Mouse (Mus musculus) liver, postnatal 0 days (tissue): ENCODE data around the gene Cntn5. TPM values are rescaled to one million over a fixed set of nuclear protein-coding genes. Genes with fewer than 3 reads are reported as not detected.

Experiments used
- ATAC-seq: fragments of 200-750 bp; cut with Nextera tagmentation; 2 replicates; pipeline ENCODE4 v1.8.0; 2017; ENCODE audit warnings: mild to moderate bottlenecking, moderate library complexity
- DNase-seq: peaks from one replicate; pipeline ENCODE4 v3.0.0-alpha.2; 2016
- H3K27ac ChIP-seq: fragments of 300-500 bp; sonication (generic); 2 replicates; pipeline ENCODE4 v1.5.1; 2014; ENCODE audit warnings: antibody characterized with exemption, moderate library complexity, mild to moderate bottlenecking, low read depth
- H3K27me3 ChIP-seq: fragments of 300-500 bp; sonication (generic); 2 replicates; pipeline ENCODE4 v1.6.1; 2014; ENCODE audit warnings: low read length, control low read depth, mixed read lengths; ENCODE audit not compliant: insufficient read depth
- H3K36me3 ChIP-seq: fragments of 300-500 bp; sonication (generic); replicated peaks from 2 replicates; pipeline ENCODE4 v1.6.1; 2014; ENCODE audit warnings: mild to moderate bottlenecking, control low read depth, low read length, moderate library complexity, mixed read lengths; ENCODE audit not compliant: insufficient read depth
- H3K4me1 ChIP-seq: fragments of 300-500 bp; sonication (generic); 2 replicates; pipeline ENCODE4 v1.6.1; 2014; ENCODE audit warnings: antibody characterized with exemption, mild to moderate bottlenecking, control low read depth; ENCODE audit not compliant: insufficient read depth
- H3K4me2 ChIP-seq: fragments of 300-500 bp; sonication (generic); 2 replicates; pipeline ENCODE4 v1.6.1; 2014; ENCODE audit warnings: low read depth, mild to moderate bottlenecking, low read length, moderate library complexity, mixed read lengths
- H3K4me3 ChIP-seq: fragments of 300-500 bp; sonication (generic); 2 replicates; pipeline ENCODE4 v1.5.1; 2014; ENCODE audit warnings: low read depth, low read length
- H3K9ac ChIP-seq: fragments of 300-500 bp; sonication (generic); replicated peaks from 2 replicates; pipeline ENCODE4 v1.6.1; 2014; ENCODE audit warnings: mild to moderate bottlenecking, moderate library complexity
- H3K9me3 ChIP-seq: fragments of 300-500 bp; sonication (generic); 2 replicates; pipeline ENCODE4 v1.6.1; 2016; ENCODE audit warnings: mild to moderate bottlenecking, control low read depth, low read length, mixed read lengths
- CTCF ChIP-seq: sonication (generic); IDR thresholded peaks from 2 replicates; pipeline ENCODE4 v1.5.1; 2016; ENCODE audit warnings: antibody characterized with exemption, low read depth
- EP300 ChIP-seq: IDR thresholded peaks from 2 replicates; pipeline ENCODE4 v1.6.1; 2016; ENCODE audit warnings: antibody characterized with exemption, low read depth, mild to moderate bottlenecking
- WGBS: fragments of 180-500 bp; shearing (Covaris S2); extraction: QIAGEN DNeasy Blood & Tissue Kit; methylation state at CpG from one replicate; pipeline ENCODE4 v1.1.7; 2014; ENCODE audit not compliant: insufficient replicate concordance; 5-methylcytosine and 5-hydroxymethylcytosine counted together
- polyA plus RNA-seq: library from polyadenylated mRNA; unstranded; fragments of >200 nt; fragmentation: Nextera tagmentation; extraction: Ambion mirVana; gene quantifications from 2 replicates; pipeline ENCODE4 v1.2.1, GENCODE M21; 2015

The Cntn5 gene
- polyA plus RNA-seq, 1 experiment from 2014 or later = not detected

- DNase-seq = no peak
- Histone ChIP-seq H3K4me1 (no peaks in the 10 kb centered on the region), H3K27me3 (no peaks in the 10 kb centered on the region), H3K9me3 (no peaks in the 10 kb centered on the region), H3K4me2 (no peak overlapping the region), H3K4me3 (no peak overlapping the region), H3K36me3 (no peaks in the 10 kb centered on the region), H3K9ac (no peak overlapping the region), H3K27ac (no peak overlapping the region)
- TF ChIP-seq EP300 (no peak), CTCF (no peak)
- no peak for ATAC-seq
- 79% methylated on average over 1 of the region's 1 CpGs for WGBS
Observed at GRCm38 (mm10) chr9:10521054-10521453, 383.5 kb downstream of the Cntn5 start.

DNA sequence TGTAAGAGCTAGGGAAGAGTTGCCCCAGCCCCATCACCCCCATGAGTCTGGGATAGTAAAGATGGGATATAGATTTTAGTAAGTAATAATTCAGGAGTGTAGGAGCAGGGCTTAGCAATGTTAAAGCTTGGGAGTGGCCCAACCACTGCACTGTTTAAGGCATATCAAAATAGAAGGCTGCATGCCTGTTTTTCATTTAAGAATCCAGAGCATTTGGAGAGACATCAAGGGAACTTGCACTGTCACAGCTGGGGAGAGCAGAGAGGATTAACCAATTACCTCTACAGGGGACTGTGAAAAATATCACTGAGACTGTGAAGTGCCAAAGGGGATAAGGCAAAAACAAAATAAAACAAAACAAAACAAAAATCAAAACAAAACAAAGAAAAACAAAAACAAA, 412.3 kb downstream of the Cntn5 start:
- Histone ChIP-seq H3K9ac (no peak overlapping the region), H3K4me1 (no peaks in the 10 kb centered on the region), H3K4me2 (no peak overlapping the region), H3K27ac (no peak overlapping the region), H3K36me3 (no peaks in the 10 kb centered on the region), H3K27me3 (no peaks in the 10 kb centered on the region), H3K4me3 (no peak overlapping the region), H3K9me3 (no peaks in the 10 kb centered on the region)
- DNase-seq = no peak
- no peak for ATAC-seq
- TF ChIP-seq EP300 = no peak
- TF ChIP-seq CTCF = no peak

- DNase-seq (no peak), ATAC-seq (no peak)
- no peak for TF ChIP-seq EP300
- TF ChIP-seq CTCF = no peak
- H3K27me3 ChIP-seq = no peaks in the 10 kb centered on the region
- no peaks in the 10 kb centered on the region for H3K4me1 ChIP-seq
- no peak overlapping the region for H3K4me3 ChIP-seq
- H3K27ac ChIP-seq = no peak overlapping the region
- no peak overlapping the region for H3K4me2 ChIP-seq
- H3K9me3 ChIP-seq = no peaks in the 10 kb centered on the region
- 64% methylated on average over 4 of the region's 4 CpGs for WGBS
- H3K36me3 ChIP-seq = no peaks in the 10 kb centered on the region
- H3K9ac ChIP-seq = no peak overlapping the region
Observed at GRCm38 (mm10) chr9:10471484-10472125, 433.0 kb downstream of the Cntn5 start.

GRCm38 (mm10) chr9:10464758-10465157, 439.8 kb downstream of the Cntn5 start:
- no peaks in the 10 kb centered on the region for H3K4me1 ChIP-seq
- no peak overlapping the region for H3K9ac ChIP-seq
- no peak for TF ChIP-seq CTCF
- TF ChIP-seq EP300 = no peak
- H3K4me3 ChIP-seq = no peak overlapping the region
- H3K9me3 ChIP-seq = no peaks in the 10 kb centered on the region
- no peak overlapping the region for H3K27ac ChIP-seq
- no peaks in the 10 kb centered on the region for H3K27me3 ChIP-seq
- no peak for DNase-seq
- no peak overlapping the region for H3K4me2 ChIP-seq
- H3K36me3 ChIP-seq = no peaks in the 10 kb centered on the region
- ATAC-seq = no peak

DNA sequence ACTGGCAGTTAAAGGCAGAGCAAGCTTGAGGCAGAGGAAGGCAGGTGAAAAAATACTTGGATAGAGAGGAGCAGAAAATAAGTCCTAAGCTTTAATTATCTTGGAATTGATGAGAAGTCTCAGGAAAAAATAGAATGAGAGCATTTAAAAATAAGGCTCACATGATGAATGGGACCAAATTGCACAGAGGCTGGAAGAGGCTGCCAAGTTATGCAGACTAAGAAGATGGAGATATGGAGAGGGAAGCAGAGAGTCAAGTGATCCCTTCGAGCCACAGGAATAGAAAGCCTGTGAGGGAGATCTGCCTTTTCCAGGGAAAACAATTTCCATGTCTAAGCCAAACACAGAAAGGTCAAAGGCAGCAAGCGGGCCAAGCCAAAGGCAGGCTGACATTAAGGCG, 446.7 kb downstream of the Cntn5 start:
- Histone ChIP-seq H3K9ac (no peak overlapping the region), H3K4me3 (no peak overlapping the region), H3K27me3 (no peaks in the 10 kb centered on the region), H3K4me2 (no peak overlapping the region), H3K4me1 (no peaks in the 10 kb centered on the region), H3K9me3 (no peaks in the 10 kb centered on the region), H3K27ac (no peak overlapping the region), H3K36me3 (no peaks in the 10 kb centered on the region)
- WGBS = 55% methylated on average over 3 of the region's 3 CpGs
- ATAC-seq (no peak), DNase-seq (no peak)
- no peak for TF ChIP-seq EP300
- TF ChIP-seq CTCF = no peak

DNA sequence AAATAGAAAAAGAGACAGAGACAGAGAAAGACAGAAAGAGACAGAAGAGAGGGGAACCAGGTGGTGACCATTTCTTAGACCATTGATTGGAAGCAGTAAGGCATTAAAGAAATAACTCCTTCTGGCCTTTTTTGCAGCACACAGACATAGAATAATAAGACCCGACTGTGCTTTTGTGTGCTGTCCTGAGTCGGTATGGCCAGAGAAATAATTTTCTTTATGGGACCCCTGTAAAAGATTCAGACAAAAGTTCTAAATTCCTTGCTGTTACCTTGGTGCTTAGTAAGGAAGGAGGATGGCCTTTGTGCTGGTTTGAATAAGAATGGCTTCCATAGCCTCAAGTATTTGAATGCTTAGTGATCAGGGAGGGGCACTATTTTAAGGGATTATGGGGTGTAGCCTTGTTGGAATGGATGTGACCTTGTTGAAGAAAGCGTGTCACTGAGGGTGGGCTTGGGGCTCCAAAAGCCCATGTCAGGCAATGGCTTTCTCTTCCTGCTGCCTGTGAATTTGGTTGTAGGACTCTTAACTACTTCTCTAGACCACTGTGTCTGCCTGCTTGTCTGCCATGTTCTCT, 455.5 kb downstream of the Cntn5 start:
- 69% methylated on average over 3 of the region's 3 CpGs for WGBS
- Histone ChIP-seq H3K4me1 (no peaks in the 10 kb centered on the region), H3K9ac (no peak overlapping the region)

More for the DNA sequence above, 455.5 kb downstream of the Cntn5 start:
- Histone ChIP-seq H3K9me3 (0 out of 2 replicates have a peak, but pooled peaks cover 2% of the 10 kb centered on the region), H3K36me3 (no peaks in the 10 kb centered on the region), H3K4me3 (no peak overlapping the region), H3K27me3 (no peaks in the 10 kb centered on the region), H3K4me2 (no peak overlapping the region), H3K27ac (no peak overlapping the region)
- no peak for TF ChIP-seq CTCF
- ATAC-seq (no peak), DNase-seq (no peak)
